Mouse (Mus musculus): ENCODE data around the gene Medag. TPM values are rescaled to one million over a fixed set of nuclear protein-coding genes. Genes with fewer than 3 reads are reported as not detected.

Medag gene
- polyA plus RNA-seq, 1 experiment from 2014 or later: 0.72 TPM

DNA sequence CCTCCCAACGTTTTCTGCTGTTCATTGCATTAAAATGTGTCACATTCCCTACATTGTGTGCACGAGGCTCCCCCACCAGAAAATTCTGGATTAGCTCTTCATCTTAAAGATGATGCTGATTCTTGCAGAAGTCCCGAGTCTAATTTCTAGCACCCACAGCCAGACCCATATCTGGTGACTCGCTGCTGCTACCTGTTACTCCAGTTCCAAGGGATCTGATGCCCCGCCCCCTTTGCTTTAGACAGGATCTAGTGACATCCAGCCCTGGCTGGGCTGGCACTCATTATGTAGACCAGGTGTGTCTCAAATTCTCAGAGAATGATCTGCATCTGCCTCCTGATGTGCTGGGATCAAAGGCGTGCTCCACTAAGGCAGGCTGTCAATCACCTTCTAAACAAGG is 25.6 kb downstream of the Medag start:
- Histone ChIP-seq H3K9me3 (replicated peaks; ENCODE audit: control insufficient read depth, low read length) (no peaks in the 10 kb centered on the region), H3K27ac (replicated peaks; ENCODE audit: low read depth, low read length) (no peak overlapping the region), H3K27me3 (ENCODE audit: control insufficient read depth, insufficient read depth, low read length) (no peaks in the 10 kb centered on the region), H3K4me1 (ENCODE audit: control insufficient read depth, insufficient read depth, low read length) (peaks cover 4% of the 10 kb centered on the region), H3K4me3 (ENCODE audit: low read depth, low read length) (no peak overlapping the region), H3K9ac (replicated peaks; ENCODE audit: low read length) (no peak overlapping the region), H3K36me3 (replicated peaks; ENCODE audit: control insufficient read depth, insufficient read depth, low read depth, low read length) (no peaks in the 10 kb centered on the region), H3K4me2 (ENCODE audit: low read depth, low read length) (no peak overlapping the region)
- WGBS: 62% methylated on average over 6 of the region's 6 CpGs
- ATAC-seq (replicated peaks; ENCODE audit: insufficient number of reproducible peaks, low FRiP score, low TSS enrichment, low read depth) (no peak), DNase-seq (ENCODE audit: low spot score) (peak; percentile 30)

DNA sequence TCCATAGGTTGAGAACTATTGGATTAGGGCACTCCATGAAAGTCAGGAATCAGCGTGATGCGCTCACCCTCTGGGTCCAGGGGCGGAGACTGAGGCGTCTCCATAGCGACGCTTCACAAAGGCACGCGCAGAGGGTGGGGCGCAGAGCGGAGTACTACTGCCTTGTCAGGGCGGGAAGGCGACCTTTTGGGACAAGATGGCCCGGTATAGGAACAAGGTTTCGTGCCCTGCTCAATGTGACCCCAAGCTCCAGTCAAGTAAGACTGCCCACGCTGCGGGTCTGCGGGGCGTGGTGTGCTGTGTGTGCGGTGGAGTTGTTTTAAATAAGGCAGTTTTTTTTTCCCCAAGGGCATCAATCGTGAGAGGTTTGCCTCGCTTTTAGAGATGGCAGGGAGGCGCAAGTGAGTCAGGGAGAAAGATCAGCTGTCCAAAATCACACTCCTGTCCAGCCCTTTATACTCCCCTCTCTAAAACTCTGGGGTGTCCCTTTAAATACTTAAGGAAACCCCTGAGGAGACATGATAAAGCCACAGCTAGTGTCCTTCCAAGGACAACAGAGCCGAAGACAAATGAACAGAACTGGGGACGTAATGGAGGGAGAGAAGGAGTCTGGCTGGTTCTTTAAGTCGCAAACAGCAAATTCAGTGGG is 28.1 kb downstream of the Medag start, which contains the start of gene Tex26:
Tex26 (plus strand) TSS at position 130 of the 649 bp plus-strand sequence.
- peak; percentile 94 for DNase-seq (ENCODE audit: low spot score)
- Histone ChIP-seq H3K4me2 (ENCODE audit: low read depth, low read length) (peak within 1 kb of the TSS; percentile 81), H3K4me1 (ENCODE audit: control insufficient read depth, insufficient read depth, low read length) (peaks cover 4% of the 10 kb centered on the region), H3K36me3 (replicated peaks; ENCODE audit: control insufficient read depth, insufficient read depth, low read depth, low read length) (no peaks in the 10 kb centered on the region), H3K27me3 (ENCODE audit: control insufficient read depth, insufficient read depth, low read length) (no peaks in the 10 kb centered on the region), H3K9ac (replicated peaks; ENCODE audit: low read length) (peak within 1 kb of the TSS; percentile 60), H3K9me3 (replicated peaks; ENCODE audit: control insufficient read depth, low read length) (no peaks in the 10 kb centered on the region), H3K27ac (replicated peaks; ENCODE audit: low read depth, low read length) (peak within 1 kb of the TSS; percentile 82), H3K4me3 (ENCODE audit: low read depth, low read length) (peak within 1 kb of the TSS; percentile 28)
- WGBS: under 1% methylated on average over 25 of the region's 25 CpGs
- ATAC-seq (replicated peaks; ENCODE audit: insufficient number of reproducible peaks, low FRiP score, low TSS enrichment, low read depth): peak; percentile 90

DNA sequence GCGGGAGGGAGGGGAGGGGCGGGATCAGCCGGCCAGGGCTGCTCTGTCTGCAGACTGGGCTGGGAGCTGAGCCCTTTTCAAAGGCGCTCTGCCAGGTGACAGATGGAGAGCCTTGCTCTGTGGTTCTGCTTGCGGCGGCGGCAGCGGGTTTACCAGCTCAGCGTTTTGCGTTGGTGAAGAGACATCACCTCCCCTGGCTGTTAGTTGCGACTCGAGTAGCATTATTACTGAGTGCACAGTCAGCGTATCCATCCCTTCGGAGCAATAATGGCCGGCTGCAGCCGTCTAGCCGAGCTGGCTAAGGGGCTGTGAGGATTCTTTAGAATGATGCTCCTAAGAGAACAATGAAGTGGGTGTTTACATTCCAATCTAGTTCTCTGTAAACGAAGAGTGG is 28.6 kb downstream of the Medag start:
- Histone ChIP-seq H3K36me3 (replicated peaks; ENCODE audit: control insufficient read depth, insufficient read depth, low read depth, low read length) (no peaks in the 10 kb centered on the region), H3K4me2 (ENCODE audit: low read depth, low read length) (peak overlapping the region; percentile 81), H3K4me3 (ENCODE audit: low read depth, low read length) (peak overlapping the region; percentile 28), H3K9me3 (replicated peaks; ENCODE audit: control insufficient read depth, low read length) (no peaks in the 10 kb centered on the region), H3K27me3 (ENCODE audit: control insufficient read depth, insufficient read depth, low read length) (no peaks in the 10 kb centered on the region), H3K27ac (replicated peaks; ENCODE audit: low read depth, low read length) (peak overlapping the region; percentile 82), H3K4me1 (ENCODE audit: control insufficient read depth, insufficient read depth, low read length) (peaks cover 4% of the 10 kb centered on the region), H3K9ac (replicated peaks; ENCODE audit: low read length) (peak overlapping the region; percentile 60)
- ATAC-seq (replicated peaks; ENCODE audit: insufficient number of reproducible peaks, low FRiP score, low TSS enrichment, low read depth) (peak; percentile 75), DNase-seq (ENCODE audit: low spot score) (peak; percentile 73)
- WGBS: 0% methylated on average over 18 of the region's 18 CpGs

DNA sequence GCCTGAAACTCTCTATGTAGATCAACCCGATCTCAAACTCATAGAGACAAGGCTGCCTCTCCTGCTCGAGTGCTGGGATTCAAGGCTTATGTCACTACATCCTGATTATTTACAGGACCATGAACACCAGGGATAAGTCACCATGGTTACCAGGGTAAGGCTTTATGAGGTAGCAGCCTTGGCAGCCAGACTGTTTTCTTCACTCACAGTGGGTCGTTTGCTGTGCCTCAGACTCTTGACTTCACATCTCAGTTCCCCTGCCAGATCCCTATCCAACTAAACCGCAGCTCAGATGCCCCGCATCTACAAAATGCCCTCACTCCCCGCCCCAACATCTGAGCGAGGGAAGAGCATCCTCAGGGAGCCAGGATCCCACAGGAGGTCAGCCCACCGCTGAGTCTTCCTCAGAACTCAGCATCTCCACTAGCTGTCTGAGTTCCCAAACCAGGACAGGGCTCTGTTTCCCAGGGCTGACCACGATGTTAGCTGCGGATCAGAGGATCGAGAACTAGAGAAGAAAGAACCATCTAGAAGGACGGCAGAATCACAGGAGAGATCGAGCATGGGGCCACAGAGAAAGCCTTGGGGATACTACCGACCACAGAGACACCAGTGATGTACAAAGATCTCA is 30.2 kb downstream of the Medag start:
- WGBS: 60% methylated on average over 14 of the region's 14 CpGs
- Histone ChIP-seq H3K36me3 (replicated peaks; ENCODE audit: control insufficient read depth, insufficient read depth, low read depth, low read length) (no peaks in the 10 kb centered on the region), H3K9ac (replicated peaks; ENCODE audit: low read length) (no peak overlapping the region), H3K4me3 (ENCODE audit: low read depth, low read length) (no peak overlapping the region), H3K4me1 (ENCODE audit: control insufficient read depth, insufficient read depth, low read length) (peaks cover 4% of the 10 kb centered on the region), H3K27me3 (ENCODE audit: control insufficient read depth, insufficient read depth, low read length) (no peaks in the 10 kb centered on the region), H3K9me3 (replicated peaks; ENCODE audit: control insufficient read depth, low read length) (no peaks in the 10 kb centered on the region), H3K27ac (replicated peaks; ENCODE audit: low read depth, low read length) (no peak overlapping the region), H3K4me2 (ENCODE audit: low read depth, low read length) (no peak overlapping the region)
- ATAC-seq (replicated peaks; ENCODE audit: insufficient number of reproducible peaks, low FRiP score, low TSS enrichment, low read depth): no peak
- peak; percentile 51 for DNase-seq (ENCODE audit: low spot score)

DNA sequence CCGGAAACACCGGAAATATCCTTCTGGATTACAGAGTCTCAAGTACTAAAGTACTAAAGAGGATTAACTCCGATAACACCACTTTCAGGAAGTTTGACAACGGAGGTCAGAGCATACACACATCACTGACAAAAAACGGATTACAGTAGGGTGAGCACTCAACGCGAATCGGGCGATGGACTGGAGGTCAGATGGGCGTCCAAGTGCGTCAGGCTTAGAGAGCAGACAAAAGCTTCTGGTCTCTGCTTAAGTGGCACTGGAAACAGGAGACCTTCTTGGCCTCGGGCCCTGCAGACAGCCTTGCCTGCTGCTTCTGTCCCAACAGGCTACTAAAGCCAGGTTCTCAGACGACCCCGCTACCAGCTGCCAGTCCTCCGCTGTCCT is 30.7 kb downstream of the Medag start:
- ATAC-seq (replicated peaks; ENCODE audit: insufficient number of reproducible peaks, low FRiP score, low TSS enrichment, low read depth) (no peak), DNase-seq (ENCODE audit: low spot score) (no peak)
- H3K27me3 ChIP-seq (ENCODE audit: control insufficient read depth, insufficient read depth, low read length): no peaks in the 10 kb centered on the region
- no peaks in the 10 kb centered on the region for H3K36me3 ChIP-seq (replicated peaks; ENCODE audit: control insufficient read depth, insufficient read depth, low read depth, low read length)
- no peak overlapping the region for H3K9ac ChIP-seq (replicated peaks; ENCODE audit: low read length)
- H3K9me3 ChIP-seq (replicated peaks; ENCODE audit: control insufficient read depth, low read length): no peaks in the 10 kb centered on the region
- no peak overlapping the region for H3K4me3 ChIP-seq (ENCODE audit: low read depth, low read length)
- H3K4me2 ChIP-seq (ENCODE audit: low read depth, low read length): no peak overlapping the region
- H3K27ac ChIP-seq (replicated peaks; ENCODE audit: low read depth, low read length): no peak overlapping the region
- WGBS: 78% methylated on average over 15 of the region's 15 CpGs
- H3K4me1 ChIP-seq (ENCODE audit: control insufficient read depth, insufficient read depth, low read length): peaks cover 4% of the 10 kb centered on the region

DNA sequence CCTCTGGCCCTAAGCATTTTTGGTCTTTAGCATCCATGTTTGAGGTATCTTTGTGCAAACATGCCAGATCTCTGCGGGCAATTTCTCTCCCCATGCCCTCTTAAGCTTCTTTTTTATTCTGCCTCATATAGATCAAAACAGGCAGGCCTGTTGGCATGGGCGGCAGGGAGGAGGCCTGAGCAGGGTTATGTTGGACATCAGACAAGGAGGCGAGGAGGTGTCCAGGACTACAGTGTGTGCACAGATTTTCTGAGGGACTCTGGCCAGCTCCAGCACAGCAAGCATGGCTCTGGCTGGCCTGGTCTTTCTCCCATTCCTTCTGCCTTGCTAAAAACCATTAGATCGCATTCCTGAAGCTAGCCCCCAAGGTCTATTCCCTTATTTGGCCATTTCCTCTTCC is 32.9 kb downstream of the Medag start:
- H3K27ac ChIP-seq (replicated peaks; ENCODE audit: low read depth, low read length): no peak overlapping the region
- ATAC-seq (replicated peaks; ENCODE audit: insufficient number of reproducible peaks, low FRiP score, low TSS enrichment, low read depth) (no peak), DNase-seq (ENCODE audit: low spot score) (no peak)
- WGBS: 72% methylated on average over 4 of the region's 4 CpGs
- H3K4me3 ChIP-seq (ENCODE audit: low read depth, low read length): no peak overlapping the region
- H3K27me3 ChIP-seq (ENCODE audit: control insufficient read depth, insufficient read depth, low read length): no peaks in the 10 kb centered on the region
- no peaks in the 10 kb centered on the region for H3K36me3 ChIP-seq (replicated peaks; ENCODE audit: control insufficient read depth, insufficient read depth, low read depth, low read length)
- no peak overlapping the region for H3K9ac ChIP-seq (replicated peaks; ENCODE audit: low read length)
- 0 out of 2 replicates have a peak, but pooled peaks cover 2% of the 10 kb centered on the region for H3K9me3 ChIP-seq (replicated peaks; ENCODE audit: control insufficient read depth, low read length)
- peaks cover 4% of the 10 kb centered on the region for H3K4me1 ChIP-seq (ENCODE audit: control insufficient read depth, insufficient read depth, low read length)
- no peak overlapping the region for H3K4me2 ChIP-seq (ENCODE audit: low read depth, low read length)

DNA sequence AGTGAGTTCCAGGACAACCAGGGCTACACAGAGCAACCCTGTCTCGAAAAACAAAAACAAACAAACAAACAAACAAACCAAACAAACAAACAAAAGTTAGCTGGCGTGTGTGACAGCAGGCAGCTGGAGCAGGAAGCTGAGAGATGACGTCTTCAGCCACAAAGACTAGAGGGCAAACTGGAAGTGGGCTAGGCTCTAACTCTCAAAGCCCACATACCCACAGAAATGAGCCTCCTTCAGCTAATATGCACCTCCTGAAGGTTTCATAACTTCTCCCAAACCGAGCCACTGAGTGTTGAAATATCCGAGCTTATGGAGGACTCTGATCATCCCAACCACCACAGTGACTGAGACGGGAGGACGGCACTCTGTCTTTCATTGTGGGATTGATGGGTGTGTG is 34.9 kb downstream of the Medag start:
- WGBS: 84% methylated on average over 7 of the region's 7 CpGs
- Histone ChIP-seq H3K27ac (replicated peaks; ENCODE audit: low read depth, low read length) (no peak overlapping the region), H3K27me3 (ENCODE audit: control insufficient read depth, insufficient read depth, low read length) (no peaks in the 10 kb centered on the region), H3K4me1 (ENCODE audit: control insufficient read depth, insufficient read depth, low read length) (no peaks in the 10 kb centered on the region; the same call in 1 of the 2 replicates), H3K36me3 (replicated peaks; ENCODE audit: control insufficient read depth, insufficient read depth, low read depth, low read length) (no peaks in the 10 kb centered on the region), H3K9me3 (replicated peaks; ENCODE audit: control insufficient read depth, low read length) (0 out of 2 replicates have a peak, but pooled peaks cover 2% of the 10 kb centered on the region), H3K4me3 (ENCODE audit: low read depth, low read length) (no peak overlapping the region), H3K9ac (replicated peaks; ENCODE audit: low read length) (no peak overlapping the region), H3K4me2 (ENCODE audit: low read depth, low read length) (no peak overlapping the region)
- DNase-seq (ENCODE audit: low spot score): no peak
- ATAC-seq (replicated peaks; ENCODE audit: insufficient number of reproducible peaks, low FRiP score, low TSS enrichment, low read depth): no peak

DNA sequence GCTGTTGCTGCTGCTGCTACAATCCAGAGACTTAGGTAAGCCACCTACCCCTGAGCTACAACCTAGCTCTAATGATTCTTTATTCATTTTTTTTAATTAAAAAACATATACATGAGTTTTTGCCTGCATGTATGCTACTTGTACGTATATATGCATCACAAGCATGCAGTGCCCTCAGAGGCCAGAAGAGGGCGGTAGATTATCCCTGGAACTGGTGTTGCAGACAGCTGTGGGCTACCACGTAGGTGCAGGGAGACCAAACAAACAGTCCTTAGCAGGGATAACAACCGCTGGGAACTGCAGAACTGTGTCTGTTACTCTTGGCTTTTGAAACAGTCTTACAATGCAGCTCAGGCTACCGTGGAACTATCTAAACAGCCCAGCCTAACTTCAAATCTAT is 36.2 kb downstream of the Medag start:
- whole genome bisulfite sequencing: 79% methylated on average over 5 of the region's 5 CpGs
- H3K27ac ChIP-seq (replicated peaks; ENCODE audit: low read depth, low read length): no peak overlapping the region
- no peak for DNase-seq (ENCODE audit: low spot score)
- H3K9me3 ChIP-seq (replicated peaks; ENCODE audit: control insufficient read depth, low read length): 0 out of 2 replicates have a peak, but pooled peaks cover 2% of the 10 kb centered on the region
- no peak overlapping the region for H3K4me2 ChIP-seq (ENCODE audit: low read depth, low read length)
- no peaks in the 10 kb centered on the region for H3K36me3 ChIP-seq (replicated peaks; ENCODE audit: control insufficient read depth, insufficient read depth, low read depth, low read length)
- H3K4me1 ChIP-seq (ENCODE audit: control insufficient read depth, insufficient read depth, low read length): no peaks in the 10 kb centered on the region
- no peaks in the 10 kb centered on the region for H3K27me3 ChIP-seq (ENCODE audit: control insufficient read depth, insufficient read depth, low read length)
- H3K4me3 ChIP-seq (ENCODE audit: low read depth, low read length): no peak overlapping the region
- ATAC-seq (replicated peaks; ENCODE audit: insufficient number of reproducible peaks, low FRiP score, low TSS enrichment, low read depth): no peak
- H3K9ac ChIP-seq (replicated peaks; ENCODE audit: low read length): no peak overlapping the region

Data from embryonic facial prominence, embryonic 11.5 days (tissue).